Mouse (Mus musculus): Measurements from ENCODE around the gene Tmem161a.

- TF ChIP-seq POLR2A (IDR thresholded peaks at IDR 0.05; ENCODE audit: borderline replicate concordance, low read depth, low read length) (no peak), CTCF (IDR thresholded peaks at IDR 0.05; ENCODE audit: low read depth, low read length) (no peak)
These were observed 9.7 kb downstream of the Tmem161a start for GRCm38 (mm10) chr8:70181903-70182252.
